Comparison of ENCODE assay signal across 13 mouse cellular contexts in the genomic region with DNA sequence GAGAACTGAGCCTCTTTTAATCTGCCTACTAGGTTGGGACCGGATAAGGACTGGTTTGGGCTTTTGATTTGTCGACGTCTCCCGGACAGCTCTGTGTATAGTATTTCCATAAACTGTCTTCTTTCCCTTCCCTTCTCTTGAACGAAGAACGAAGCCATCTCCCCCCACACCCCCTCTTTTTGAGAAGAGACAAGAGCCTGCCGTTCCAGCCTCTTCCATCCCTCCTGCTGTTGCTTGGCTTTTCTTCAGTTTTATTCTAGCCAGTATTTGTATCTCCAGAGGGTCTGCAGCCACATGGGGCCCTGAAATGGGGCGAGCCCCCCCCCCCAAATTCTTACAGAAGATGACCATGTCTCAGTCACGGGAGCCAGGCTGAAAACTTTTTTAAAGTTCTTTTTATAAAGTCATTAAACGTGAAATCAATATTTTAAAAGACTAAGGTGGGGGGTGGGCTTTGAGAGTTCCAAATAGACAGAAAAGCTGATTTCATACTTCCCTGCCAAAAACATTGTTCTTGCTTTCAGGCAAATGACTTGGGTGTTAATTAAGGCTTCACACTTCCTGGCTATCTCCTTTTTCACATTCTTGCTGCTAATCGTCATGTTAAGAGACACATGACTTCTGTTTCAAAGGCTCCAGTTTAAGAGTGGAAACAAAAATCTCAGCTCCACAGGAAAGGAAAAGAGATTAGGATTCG. TPM values are rescaled to one million over a fixed set of nuclear protein-coding genes. Genes with fewer than 3 reads are reported as not detected.
DNase-seq lines count a peak whose midpoint lies in the region; ATAC-seq and TF ChIP-seq lines count a peak whose summit lies in the region.
"Had no signal": no experiment of that assay in that cellular context is flagged by ENCODE, and none has a peak within 500 bp of the region (broad histone marks: within the 10 kb centered on the region; RNA-seq: fewer than 3 reads in every experiment).

No protein-coding gene starts in this region.

- H3K9me3 ChIP-seq in liver, embryonic 12.5 days (replicated peaks): no peaks in the 10 kb centered on the region
- no peaks in the 10 kb centered on the region for H3K9me3 ChIP-seq in limb, embryonic 15.5 days
- H3K9me3 ChIP-seq: liver, embryonic 15.5 days; neural tube, embryonic 13.5 days had no signal

- DNase-seq in heart, adult 11 months: peak; percentile 74
- DNase-seq in heart, postnatal 25 days (ENCODE audit: low spot score): no peak
- no peak for DNase-seq in liver, adult 2 months (ENCODE audit: extremely low read depth, low read depth, low spot score)
- DNase-seq in lung, adult 18-20 months: no peak
- DNase-seq: cerebellum, postnatal 36 days; kidney, postnatal 10 days; layer of hippocampus, adult 9-11 months had no signal

- peak overlapping the region; percentile 53 for H3K27ac ChIP-seq in liver, adult 2 months (replicated peaks; ENCODE audit: insufficient read depth, low read depth, low read length)
- H3K27ac ChIP-seq in liver, embryonic 12.5 days: no peak overlapping the region
- H3K27ac ChIP-seq in brown adipose tissue, adult 24 weeks (replicated peaks; ENCODE audit: low read depth, low read length): peak overlapping the region; percentile 79
- H3K27ac ChIP-seq in limb, embryonic 15.5 days: peak overlapping the region; percentile 61
- H3K27ac ChIP-seq: liver, embryonic 15.5 days; neural tube, embryonic 13.5 days had no signal

- no peak overlapping the region for H3K9ac ChIP-seq in liver, adult 2 months (ENCODE audit: low read depth, low read length)
- no peak overlapping the region for H3K9ac ChIP-seq in liver, embryonic 12.5 days
- no peak overlapping the region for H3K9ac ChIP-seq in limb, embryonic 15.5 days
- H3K9ac ChIP-seq: liver, embryonic 15.5 days; neural tube, embryonic 13.5 days had no signal

- 80% methylated on average over 12 of the region's 12 CpGs for WGBS in liver, adult 2 months
- 61% methylated on average over 12 of the region's 12 CpGs for WGBS in liver, embryonic 12.5 days (ENCODE audit: insufficient replicate concordance)
- WGBS in limb, embryonic 15.5 days: 59% methylated on average over 12 of the region's 12 CpGs

- no peak overlapping the region for H3K4me2 ChIP-seq in liver, embryonic 12.5 days
- H3K4me2 ChIP-seq in limb, embryonic 15.5 days: no peak overlapping the region
- H3K4me2 ChIP-seq: liver, embryonic 15.5 days; neural tube, embryonic 13.5 days had no signal

- H3K36me3 ChIP-seq in liver, adult 2 months (ENCODE audit: control insufficient read depth, insufficient read depth, low read length): no peaks in the 10 kb centered on the region
- no peaks in the 10 kb centered on the region for H3K36me3 ChIP-seq in liver, embryonic 12.5 days
- H3K36me3 ChIP-seq in limb, embryonic 15.5 days: no peaks in the 10 kb centered on the region
- H3K36me3 ChIP-seq: liver, embryonic 15.5 days; neural tube, embryonic 13.5 days had no signal

- no peak for TF ChIP-seq POLR2A in liver, adult 2 months (IDR thresholded peaks at IDR 0.05; ENCODE audit: extremely low read depth, insufficient read depth, low read length)

- no peak for ATAC-seq in liver, embryonic 12.5 days
- no peak for ATAC-seq in limb, embryonic 15.5 days (ENCODE audit: insufficient number of reproducible peaks, low FRiP score, low TSS enrichment, low read depth)
- ATAC-seq: intestine, postnatal 0 days had no signal

- H3K79me2 ChIP-seq in liver, adult 2 months (ENCODE audit: control insufficient read depth, insufficient read depth, low read length): no peaks in the 10 kb centered on the region

- intact Hi-C loops in heart, postnatal 25 days (cut with DNase I): loop anchor here (5.0 kb wide), 1 partner anchor 39 kb away; no protein-coding TSS in a partner anchor

- TF ChIP-seq CTCF in liver, adult 2 months (IDR thresholded peaks at IDR 0.05; ENCODE audit: low read depth, low read length): no peak

- no peaks in the 10 kb centered on the region for H3K27me3 ChIP-seq in liver, adult 2 months (ENCODE audit: control insufficient read depth, insufficient read depth, low read length)
- no peaks in the 10 kb centered on the region for H3K27me3 ChIP-seq in liver, embryonic 12.5 days (replicated peaks)
- no peaks in the 10 kb centered on the region for H3K27me3 ChIP-seq in limb, embryonic 15.5 days
- H3K27me3 ChIP-seq: liver, embryonic 15.5 days; neural tube, embryonic 13.5 days had no signal

- no peak overlapping the region for H3K4me3 ChIP-seq in liver, adult 2 months (ENCODE audit: insufficient read depth, low read depth, low read length)
- H3K4me3 ChIP-seq in liver, embryonic 12.5 days: no peak overlapping the region
- H3K4me3 ChIP-seq in brown adipose tissue, adult 24 weeks (ENCODE audit: insufficient read depth, low read depth, low read length): peak overlapping the region; percentile 34; the same call in 1 of the 2 replicates
- no peak overlapping the region for H3K4me3 ChIP-seq in limb, embryonic 15.5 days
- H3K4me3 ChIP-seq: liver, embryonic 15.5 days; neural tube, embryonic 13.5 days had no signal

- H3K4me1 ChIP-seq in liver, adult 2 months (ENCODE audit: control insufficient read depth, insufficient read depth, low read length): peaks cover 5% of the 10 kb centered on the region
- 0 out of 2 replicates have a peak, but pooled peaks cover 6% of the 10 kb centered on the region for H3K4me1 ChIP-seq in liver, embryonic 12.5 days
- peaks cover 8% of the 10 kb centered on the region; the same call in 1 of the 2 replicates for H3K4me1 ChIP-seq in brown adipose tissue, adult 24 weeks (ENCODE audit: control insufficient read depth, insufficient read depth, insufficient read length, low read length)
- peaks cover 28% of the 10 kb centered on the region for H3K4me1 ChIP-seq in limb, embryonic 15.5 days
- H3K4me1 ChIP-seq: neural tube, embryonic 13.5 days had no signal

RNA-seq across cellular contexts. Expression of a gene that starts 55.3 kb away (rescaled TPM):
- total RNA-seq in heart, postnatal 25 days (2021): 10 to 100 TPM; 41.8 to 48.6 TPM
- 146 and 163 TPM in 2 replicates for total RNA-seq in liver, adult 2 months (2014; rRNA removed)
- 92.4 and 116 TPM in 2 replicates for polyA plus RNA-seq in liver, adult 2 months (2012; rRNA removed)
- polyA plus RNA-seq in liver, embryonic 12.5 days (2016; fragmentation: Nextera tagmentation; extraction: Ambion mirVana): 138 and 143 TPM in 2 replicates
- polyA plus RNA-seq in brown adipose tissue, adult 24 weeks (2012; ENCODE audit: insufficient read depth, insufficient read length, missing spikeins): 28.7 and 35.4 TPM in 2 replicates
- polyA plus RNA-seq in limb, embryonic 15.5 days (2015; fragmentation: Nextera tagmentation; extraction: Ambion mirVana): 720 and 793 TPM in 2 replicates
